Comparison of ENCODE assay signal across 16 mouse cellular contexts in the genomic region with DNA sequence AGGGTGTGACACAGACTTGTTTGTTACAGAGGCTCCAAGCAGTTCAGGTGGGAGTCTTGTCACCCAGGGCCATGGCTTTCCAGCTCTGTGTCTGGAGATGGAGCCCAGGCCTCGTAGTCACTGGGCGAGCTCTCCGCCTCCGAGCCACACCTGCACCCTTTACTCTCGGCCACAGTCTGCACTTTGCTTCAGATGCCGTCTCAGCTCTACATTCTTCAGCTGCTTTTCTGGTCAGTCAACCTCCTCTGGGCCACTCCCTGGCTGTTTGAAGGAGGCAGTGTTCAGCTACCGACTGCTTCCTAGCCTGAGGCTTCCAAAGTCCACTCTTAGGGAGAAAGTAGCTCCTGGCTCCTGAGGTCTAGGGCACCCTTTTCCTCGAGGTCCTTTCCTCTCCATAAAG. TPM values are rescaled to one million over a fixed set of nuclear protein-coding genes. Genes with fewer than 3 reads are reported as not detected.
A peak's percentile ranks its signal among the peaks of the same experiment; 100 is the strongest.
DNase-seq lines count a peak whose midpoint lies in the region; ATAC-seq and TF ChIP-seq lines count a peak whose summit lies in the region.
"Had no signal": no experiment of that assay in that cellular context is flagged by ENCODE, and none has a peak within 500 bp of the region (broad histone marks: within the 10 kb centered on the region; RNA-seq: fewer than 3 reads in every experiment).

No protein-coding gene starts in this region.

- DNase-seq in R1 (ENCODE audit: low read depth, low spot score) = peak; percentile 49
- DNase-seq in kidney, adult 2 months = peak; percentile 91
- peak; percentile 81 for DNase-seq in stomach, postnatal 0 days (ENCODE audit: low spot score)
- no peak for DNase-seq in left cerebral cortex, postnatal 14 days (ENCODE audit: low spot score in 2 of 2)
- DNase-seq in cerebellum, adult 11-12 months = no peak
- DNase-seq: adrenal gland, postnatal 25 days; embryo, embryonic 11 days; gastrocnemius, postnatal 10 days; thymus, postnatal 14 days had no signal

- no peak overlapping the region for H3K9ac ChIP-seq in lung, embryonic 15.5 days
- no peak overlapping the region for H3K9ac ChIP-seq in stomach, postnatal 0 days (ENCODE audit: low read length)
- H3K9ac ChIP-seq: heart, embryonic 15.5 days; neural tube, embryonic 15.5 days had no signal

- H3K4me3 ChIP-seq in kidney, adult 2 months (ENCODE audit: insufficient read depth, low read depth, low read length) = no peak overlapping the region
- no peak overlapping the region for H3K4me3 ChIP-seq in lung, embryonic 15.5 days
- no peak overlapping the region for H3K4me3 ChIP-seq in stomach, postnatal 0 days (ENCODE audit: low read depth, low read length)
- H3K4me3 ChIP-seq: heart, embryonic 15.5 days; neural tube, embryonic 15.5 days had no signal

- peak overlapping the region; percentile 29 for H3K27ac ChIP-seq in kidney, adult 2 months (ENCODE audit: insufficient read depth, low read depth, low read length)
- H3K27ac ChIP-seq in lung, embryonic 15.5 days = peak overlapping the region; percentile 52
- H3K27ac ChIP-seq in stomach, postnatal 0 days (replicated peaks) = peak overlapping the region; percentile 71
- H3K27ac ChIP-seq: heart, embryonic 15.5 days; hindbrain, postnatal 0 days; neural tube, embryonic 15.5 days had no signal

- peaks cover 20% of the 10 kb centered on the region for H3K4me1 ChIP-seq in kidney, adult 2 months (ENCODE audit: control insufficient read depth, insufficient read depth, low read length)
- peaks cover 20% of the 10 kb centered on the region for H3K4me1 ChIP-seq in lung, embryonic 15.5 days
- H3K4me1 ChIP-seq in stomach, postnatal 0 days (replicated peaks; ENCODE audit: control insufficient read depth, insufficient read depth) = no peaks in the 10 kb centered on the region
- H3K4me1 ChIP-seq: heart, embryonic 15.5 days; neural tube, embryonic 15.5 days had no signal

- H3K27me3 ChIP-seq in kidney, adult 2 months (replicated peaks; ENCODE audit: control insufficient read depth, insufficient read depth, low read length) = no peaks in the 10 kb centered on the region
- no peaks in the 10 kb centered on the region for H3K27me3 ChIP-seq in lung, embryonic 15.5 days
- H3K27me3 ChIP-seq in stomach, postnatal 0 days (ENCODE audit: control insufficient read depth, insufficient read depth, low read length) = no peaks in the 10 kb centered on the region
- H3K27me3 ChIP-seq: heart, embryonic 15.5 days; neural tube, embryonic 15.5 days had no signal

- 31% methylated on average over 8 of the region's 8 CpGs for WGBS in kidney, adult 2 months
- WGBS in lung, embryonic 15.5 days = 62% methylated on average over 8 of the region's 8 CpGs
- WGBS in stomach, postnatal 0 days = 52% methylated on average over 8 of the region's 8 CpGs

- no peaks in the 10 kb centered on the region for H3K36me3 ChIP-seq in kidney, adult 2 months (ENCODE audit: control insufficient read depth, insufficient read depth, low read length)
- no peaks in the 10 kb centered on the region for H3K36me3 ChIP-seq in lung, embryonic 15.5 days
- no peaks in the 10 kb centered on the region for H3K36me3 ChIP-seq in stomach, postnatal 0 days (ENCODE audit: control insufficient read depth, insufficient read depth, low read length)
- H3K36me3 ChIP-seq: heart, embryonic 15.5 days; neural tube, embryonic 15.5 days had no signal

- TF ChIP-seq EP300 in stomach, postnatal 0 days (optimal IDR thresholded peaks at IDR 0.05) = no peak

- intact Hi-C loops in left cerebral cortex, postnatal 14 days (cut with DNase I) = no loop called here

- ATAC-seq in lung, embryonic 15.5 days (ENCODE audit: borderline replicate concordance, extremely low read depth, low FRiP score, low TSS enrichment) = peak; percentile 74
- ATAC-seq in stomach, postnatal 0 days (ENCODE audit: low FRiP score, low TSS enrichment) = peak; percentile 97
- no peak for ATAC-seq in erythroblast, adult 5-6 weeks (replicated peaks; ENCODE audit: low FRiP score, poor library complexity, severe bottlenecking)
- ATAC-seq: hindbrain, postnatal 0 days had no signal

- no peak overlapping the region for H3K4me2 ChIP-seq in lung, embryonic 15.5 days
- no peak overlapping the region for H3K4me2 ChIP-seq in stomach, postnatal 0 days (replicated peaks; ENCODE audit: low read depth)
- H3K4me2 ChIP-seq: heart, embryonic 15.5 days; liver, embryonic 11.5 days; midbrain, embryonic 11.5 days; neural tube, embryonic 15.5 days had no signal

- H3K9me3 ChIP-seq in lung, embryonic 15.5 days = no peaks in the 10 kb centered on the region
- no peaks in the 10 kb centered on the region for H3K9me3 ChIP-seq in stomach, postnatal 0 days (ENCODE audit: control insufficient read depth, low read length)
- H3K9me3 ChIP-seq: heart, embryonic 15.5 days; neural tube, embryonic 15.5 days had no signal

- no peak for TF ChIP-seq CTCF in kidney, adult 2 months (conservative IDR thresholded peaks at IDR 0.05; ENCODE audit: insufficient read depth, insufficient read length, low read depth, low read length)
- no peak for TF ChIP-seq CTCF in stomach, postnatal 0 days (IDR thresholded peaks at IDR 0.05; ENCODE audit: low read depth)

- TF ChIP-seq POLR2A in kidney, adult 2 months (IDR thresholded peaks at IDR 0.05; ENCODE audit: low read depth, low read length) = no peak

RNA-seq across cellular contexts. Expression of a gene that starts 22.7 kb away (rescaled TPM):
- 13.1 and 14.5 TPM in 2 replicates for polyA plus RNA-seq in kidney, adult 2 months (2012; rRNA removed)
- 36.3 and 40.3 TPM in 2 replicates for polyA plus RNA-seq in lung, embryonic 15.5 days (2015; fragmentation: Nextera tagmentation; extraction: Ambion mirVana)
- 15.3 and 15.7 TPM in 2 replicates for polyA plus RNA-seq in stomach, postnatal 0 days (2015; fragmentation: Nextera tagmentation; extraction: Ambion mirVana)
- 10 to 100 TPM; 12.3 to 13.7 TPM for total RNA-seq in left cerebral cortex, postnatal 14 days (2021)
- total RNA-seq in erythroblast, adult 5-6 weeks (2015; ENCODE audit: low replicate concordance) = not detected in 2 replicates
- total RNA-seq in erythroblast, adult 5-6 weeks (2017; ENCODE audit: low replicate concordance) = not detected in 2 replicates

Comparison
In these comparisons a context has a peak if more than half of its experiments do, and no peak if none do; other contexts are left out.
1. DNase-seq: peak in R1 (single experiment), kidney, adult 2 months (single experiment) and stomach, postnatal 0 days (single experiment); none in left cerebral cortex, postnatal 14 days (0 of 2) and cerebellum, adult 11-12 months (single experiment).
2. Peak in every context shown above with its lines, with median percentiles within 50 percentile points of each other: H3K27ac ChIP-seq.